Mouse (Mus musculus) A20 (cell line): ENCODE measurements around the gene Akap13.

Experiments used
- DNase-seq: peaks from one replicate; pipeline ENCODE4 v3.0.0-alpha.2; 2011; ENCODE audit warnings: low read depth, low spot score

Gene Akap13

GRCm38 (mm10) chr7:75516716-75517619, 61.6 kb downstream of the Akap13 start:
- DNase-seq = no peak

- no peak for DNase-seq
Measured at GRCm38 (mm10) chr7:75520531-75520930, 65.2 kb downstream of the Akap13 start.

GRCm38 (mm10) chr7:75521199-75521598, 65.9 kb downstream of the Akap13 start:
- no peak for DNase-seq

GRCm38 (mm10) chr7:75522226-75522625, 66.9 kb downstream of the Akap13 start:
- DNase-seq = peak; percentile 37

GRCm38 (mm10) chr7:75524789-75525569, 69.6 kb downstream of the Akap13 start:
- DNase-seq = no peak

GRCm38 (mm10) chr7:75525716-75526401, 70.5 kb downstream of the Akap13 start:
- DNase-seq = no peak

GRCm38 (mm10) chr7:75528751-75529150, 73.4 kb downstream of the Akap13 start:
- DNase-seq = no peak

- peak; percentile 87 for DNase-seq
Measured at GRCm38 (mm10) chr7:75529857-75530437, 74.6 kb downstream of the Akap13 start.

- DNase-seq = peak; percentile 71
Measured at GRCm38 (mm10) chr7:75530642-75531041, 75.3 kb downstream of the Akap13 start.

GRCm38 (mm10) chr7:75533079-75533478, 77.7 kb downstream of the Akap13 start:
- no peak for DNase-seq

GRCm38 (mm10) chr7:75536298-75536697, 81.0 kb downstream of the Akap13 start:
- no peak for DNase-seq

- peak; percentile 85 for DNase-seq
Measured at GRCm38 (mm10) chr7:75537567-75537966, 82.2 kb downstream of the Akap13 start.

GRCm38 (mm10) chr7:75538513-75538912, 83.2 kb downstream of the Akap13 start:
- DNase-seq = no peak

- no peak for DNase-seq
Measured at GRCm38 (mm10) chr7:75539168-75539567, 83.8 kb downstream of the Akap13 start.

- no peak for DNase-seq
Measured at GRCm38 (mm10) chr7:75549856-75550255, 94.5 kb downstream of the Akap13 start.

GRCm38 (mm10) chr7:75550791-75551336, 95.5 kb downstream of the Akap13 start:
- DNase-seq = no peak

GRCm38 (mm10) chr7:75553002-75553666, 97.8 kb downstream of the Akap13 start:
- DNase-seq = no peak

- DNase-seq = peak; percentile 51
Measured at GRCm38 (mm10) chr7:75553667-75554045, 98.3 kb downstream of the Akap13 start.

- DNase-seq = no peak
Measured at GRCm38 (mm10) chr7:75554065-75554464, 98.7 kb downstream of the Akap13 start.

- DNase-seq = no peak
Measured at GRCm38 (mm10) chr7:75555940-75556339, 100.6 kb downstream of the Akap13 start.

- no peak for DNase-seq
Measured at GRCm38 (mm10) chr7:75558225-75558624, 102.9 kb downstream of the Akap13 start.
